Mouse (Mus musculus) intestine, embryonic 16.5 days (tissue): Measurements from ENCODE around the gene Gpr152. TPM values are rescaled to one million over a fixed set of nuclear protein-coding genes. Genes with fewer than 3 reads are reported as not detected.
"Not testable (repeated sequence)": the region's sequence is repeated elsewhere in the genome, so short reads cannot be mapped to it uniquely, and the experiment has no call there.

Experiments used
- ATAC-seq: fragments of 200-750 bp; cut with Nextera tagmentation; 2 replicates; pipeline ENCODE4 v1.8.0; 2017; ENCODE audit warnings: moderate TSS enrichment, moderate library complexity
- H3K27ac ChIP-seq: fragments of 300-500 bp; sonication (generic); 2 replicates; pipeline ENCODE4 v1.5.1; 2014; ENCODE audit warnings: mild to moderate bottlenecking, low read length
- H3K27me3 ChIP-seq: fragments of 300-500 bp; sonication (generic); replicated peaks from 2 replicates; pipeline ENCODE4 v1.6.1; 2014; ENCODE audit warnings: low read length, control low read depth, mixed read lengths; ENCODE audit not compliant: control insufficient read depth, insufficient read depth
- H3K36me3 ChIP-seq: fragments of 300-500 bp; sonication (generic); 2 replicates; pipeline ENCODE4 v1.6.1; 2014; ENCODE audit warnings: low read length, control low read depth; ENCODE audit not compliant: control insufficient read depth, insufficient read depth
- H3K4me1 ChIP-seq: fragments of 300-500 bp; sonication (generic); 2 replicates; pipeline ENCODE4 v1.6.1; 2014; ENCODE audit warnings: low read length, control low read depth, mixed read lengths; ENCODE audit not compliant: control insufficient read depth, insufficient read depth
- H3K4me2 ChIP-seq: fragments of 300-500 bp; sonication (generic); 2 replicates; pipeline ENCODE4 v1.6.1; 2014; ENCODE audit warnings: low read depth, low read length, control low read depth
- H3K4me3 ChIP-seq: fragments of 300-500 bp; sonication (generic); 2 replicates; pipeline ENCODE4 v1.5.1; 2014; ENCODE audit warnings: mild to moderate bottlenecking, low read length
- H3K9ac ChIP-seq: fragments of 300-500 bp; sonication (generic); 2 replicates; pipeline ENCODE4 v1.6.1; 2014; ENCODE audit warnings: low read depth, low read length
- H3K9me3 ChIP-seq: fragments of 300-500 bp; sonication (generic); 2 replicates; pipeline ENCODE4 v1.6.1; 2016; ENCODE audit warnings: low read length, control low read depth; ENCODE audit not compliant: control insufficient read depth
- WGBS: fragments of 180-500 bp; shearing (Covaris S2); extraction: QIAGEN DNeasy Blood & Tissue Kit; methylation state at CpG from one replicate; pipeline ENCODE4 v1.1.7; 2014; 5-methylcytosine and 5-hydroxymethylcytosine counted together
- polyA plus RNA-seq: library from polyadenylated mRNA; unstranded; fragments of >200 nt; fragmentation: Nextera tagmentation; extraction: Ambion mirVana; gene quantifications from 2 replicates; pipeline ENCODE4 v1.2.1, GENCODE M21; 2015

Gene Gpr152
- polyA plus RNA-seq, 1 experiment from 2014 or later, result 0.04 TPM

GRCm38 (mm10) chr19:4115816-4116215, 23.8 kb upstream of the Gpr152 start:
- Histone ChIP-seq H3K4me1 (peaks cover 29% of the 10 kb centered on the region), H3K4me2 (no peak overlapping the region), H3K27ac (no peak overlapping the region), H3K9ac (no peak overlapping the region), H3K36me3 (peaks cover 21% of the 10 kb centered on the region), H3K9me3 (no peaks in the 10 kb centered on the region), H3K4me3 (no peak overlapping the region), H3K27me3 (no peaks in the 10 kb centered on the region)
- no peak for ATAC-seq
- WGBS, result 87% methylated on average over 11 of the region's 11 CpGs

DNA sequence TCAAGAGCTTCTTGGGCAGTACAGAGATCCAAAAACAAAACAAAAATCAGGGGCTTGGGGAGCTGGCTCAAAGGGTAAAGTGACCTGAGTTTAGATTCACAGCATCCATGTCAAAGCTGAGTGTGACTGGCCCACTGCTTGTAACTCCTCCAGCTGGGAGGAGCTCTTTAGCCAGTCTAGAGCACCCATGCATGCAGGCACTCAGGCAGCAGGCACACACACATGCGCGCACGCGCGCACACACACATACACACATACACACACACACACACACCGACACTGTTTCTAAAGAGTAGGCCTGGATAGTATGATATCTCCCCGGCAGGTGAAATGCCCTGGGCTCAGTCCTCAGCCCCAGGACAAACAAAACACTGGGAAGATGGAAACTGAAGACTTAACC, 22.6 kb upstream of the Gpr152 start:
- WGBS, result 95% methylated on average over 7 of the region's 7 CpGs
- peaks cover 21% of the 10 kb centered on the region for H3K36me3 ChIP-seq
- no peak overlapping the region for H3K4me3 ChIP-seq
- no peaks in the 10 kb centered on the region for H3K27me3 ChIP-seq
- no peak for ATAC-seq
- H3K9ac ChIP-seq, result no peak overlapping the region
- no peak overlapping the region for H3K4me2 ChIP-seq
- peaks cover 32% of the 10 kb centered on the region for H3K4me1 ChIP-seq
- H3K27ac ChIP-seq, result no peak overlapping the region
- no peaks in the 10 kb centered on the region for H3K9me3 ChIP-seq

DNA sequence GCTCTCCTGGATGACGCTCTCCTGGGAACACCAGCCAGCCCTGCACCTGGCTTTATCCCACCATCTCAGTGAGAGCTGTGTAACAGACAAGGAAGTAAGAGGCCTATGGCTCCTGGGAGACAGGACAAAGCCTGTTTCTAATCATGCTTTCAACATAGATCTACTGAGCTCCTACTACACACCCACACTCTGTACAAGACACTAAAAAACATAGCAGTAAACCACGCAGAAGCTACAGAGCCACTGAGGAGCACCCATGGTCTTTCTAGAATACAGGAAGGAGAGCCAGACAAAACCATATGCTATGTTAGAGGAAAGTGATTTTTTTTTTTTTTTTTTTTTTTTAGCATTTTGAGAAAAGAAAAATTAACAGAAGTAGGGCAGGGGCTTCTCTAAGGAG, 21.2 kb upstream of the Gpr152 start:
- H3K4me2 ChIP-seq, result no peak overlapping the region
- H3K9ac ChIP-seq, result no peak overlapping the region
- ATAC-seq, result no peak
- H3K27ac ChIP-seq, result no peak overlapping the region
- peaks cover 25% of the 10 kb centered on the region for H3K4me1 ChIP-seq
- H3K36me3 ChIP-seq, result peaks cover 21% of the 10 kb centered on the region
- no peaks in the 10 kb centered on the region for H3K9me3 ChIP-seq
- no peaks in the 10 kb centered on the region for H3K27me3 ChIP-seq
- no peak overlapping the region for H3K4me3 ChIP-seq
- WGBS, result 93% methylated on average over 2 of the region's 2 CpGs

GRCm38 (mm10) chr19:4119716-4120487, 19.7 kb upstream of the Gpr152 start:
- H3K4me3 ChIP-seq, result no peak overlapping the region
- no peak for ATAC-seq
- WGBS, result 80% methylated on average over 6 of the region's 6 CpGs
- H3K27me3 ChIP-seq, result no peaks in the 10 kb centered on the region
- H3K27ac ChIP-seq, result no peak overlapping the region
- H3K36me3 ChIP-seq, result peaks cover 17% of the 10 kb centered on the region
- H3K9me3 ChIP-seq, result no peaks in the 10 kb centered on the region
- H3K4me1 ChIP-seq, result peaks cover 13% of the 10 kb centered on the region
- no peak overlapping the region for H3K9ac ChIP-seq
- no peak overlapping the region for H3K4me2 ChIP-seq

GRCm38 (mm10) chr19:4120496-4120895, 19.1 kb upstream of the Gpr152 start:
- H3K36me3 ChIP-seq, result peaks cover 12% of the 10 kb centered on the region
- H3K27me3 ChIP-seq, result no peaks in the 10 kb centered on the region
- peak overlapping the region; percentile 55 for H3K4me3 ChIP-seq
- ATAC-seq, result no peak
- H3K9me3 ChIP-seq, result no peaks in the 10 kb centered on the region
- H3K4me2 ChIP-seq, result peak overlapping the region; percentile 60
- no peak overlapping the region for H3K27ac ChIP-seq
- peaks cover 13% of the 10 kb centered on the region for H3K4me1 ChIP-seq
- WGBS, result 91% methylated on average over 2 of the region's 2 CpGs
- no peak overlapping the region for H3K9ac ChIP-seq

- Histone ChIP-seq H3K27ac (peak overlapping the region; percentile 76), H3K36me3 (0 out of 2 replicates have a peak, but pooled peaks cover 7% of the 10 kb centered on the region), H3K9ac (peak overlapping the region; percentile 67), H3K9me3 (no peaks in the 10 kb centered on the region), H3K27me3 (no peaks in the 10 kb centered on the region), H3K4me3 (peak overlapping the region; percentile 55), H3K4me2 (peak overlapping the region; percentile 60), H3K4me1 (peaks cover 13% of the 10 kb centered on the region)
- WGBS, result 2% methylated on average over 38 of the region's 38 CpGs
- ATAC-seq, result peak; percentile 75
These were observed 18.3 kb upstream of the Gpr152 start for GRCm38 (mm10) chr19:4121097-4121805.

GRCm38 (mm10) chr19:4121896-4122295, 17.7 kb upstream of the Gpr152 start:
- H3K27ac ChIP-seq, H3K9ac ChIP-seq: not testable (repeated sequence)
- 56% methylated on average over 6 of the region's 6 CpGs for WGBS

DNA sequence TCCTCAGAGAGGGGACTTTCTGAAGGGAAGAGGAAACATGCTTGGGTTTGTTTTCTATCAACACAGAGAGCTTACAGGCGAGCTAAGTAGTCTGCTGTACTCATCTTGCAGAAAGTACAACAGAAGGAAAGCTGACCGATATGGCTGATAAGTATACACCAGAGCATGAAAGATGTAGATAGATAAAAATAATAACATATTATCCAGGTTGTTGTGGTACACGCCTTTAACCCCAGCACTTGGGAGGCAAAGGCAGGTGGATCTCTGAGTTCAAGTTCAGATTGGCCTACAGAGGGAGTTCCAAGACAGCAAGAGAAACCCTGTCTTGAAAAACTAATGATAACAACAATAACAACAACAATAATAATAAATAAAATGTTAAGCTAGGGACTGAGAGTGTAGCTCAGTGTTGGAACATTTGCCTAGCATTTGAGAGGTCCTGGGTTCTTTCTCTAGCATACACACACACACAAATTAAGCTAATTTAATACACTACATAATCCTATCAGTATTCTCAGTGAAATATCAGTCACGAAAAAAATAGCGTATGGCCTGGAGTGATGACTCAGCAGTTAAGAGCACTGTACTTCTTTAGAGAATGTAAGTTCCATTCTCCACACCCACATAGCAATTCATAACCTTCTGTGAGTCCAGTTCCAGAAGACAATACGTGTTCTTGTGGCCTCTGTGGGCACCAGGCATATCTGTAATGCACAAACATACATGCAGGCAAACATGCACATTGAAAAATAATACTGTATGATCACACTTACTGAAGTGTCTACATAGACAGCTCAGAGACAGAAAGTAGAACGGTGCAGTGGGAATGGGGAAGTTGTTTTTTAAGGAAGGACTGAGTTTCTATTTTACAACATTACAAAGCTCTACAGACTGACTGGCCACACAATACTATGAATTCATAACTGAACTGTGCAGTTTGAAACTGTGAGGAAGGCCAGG, 16.9 kb upstream of the Gpr152 start:
- Histone ChIP-seq H3K27ac (no peak overlapping the region), H3K4me1 (peaks cover 21% of the 10 kb centered on the region), H3K36me3 (0 out of 2 replicates have a peak, but pooled peaks cover 2% of the 10 kb centered on the region), H3K4me3 (no peak overlapping the region), H3K9me3 (no peaks in the 10 kb centered on the region), H3K27me3 (no peaks in the 10 kb centered on the region), H3K9ac (no peak overlapping the region), H3K4me2 (no peak overlapping the region)
- WGBS, result 83% methylated on average over 7 of the region's 7 CpGs
- no peak for ATAC-seq

More at GRCm38 (mm10) chr19:4121896-4122295, 17.7 kb upstream of the Gpr152 start:
- H3K27me3 ChIP-seq, ATAC-seq, H3K4me3 ChIP-seq, H3K36me3 ChIP-seq, H3K4me2 ChIP-seq, H3K9me3 ChIP-seq: not testable (repeated sequence)
- H3K4me1 ChIP-seq, result peaks cover 19% of the 10 kb centered on the region

DNA sequence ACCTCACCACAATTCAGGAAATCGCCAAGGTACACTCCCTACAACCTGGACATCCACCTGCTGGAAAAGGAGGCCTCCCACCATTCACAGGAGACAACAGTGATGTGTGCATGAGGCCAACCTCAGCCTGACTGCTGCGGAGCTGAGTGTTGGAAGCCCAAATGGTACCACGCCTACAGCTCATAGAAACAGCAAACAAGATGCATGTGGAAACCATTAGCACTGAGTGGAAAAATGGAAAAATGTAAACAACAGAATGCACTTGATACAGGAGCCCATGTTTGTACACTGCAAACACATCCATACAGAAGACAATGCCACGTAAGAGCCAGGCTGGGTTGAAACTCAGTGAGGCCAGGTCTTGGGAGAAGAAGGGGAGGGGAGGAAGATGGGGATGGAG, 15.2 kb upstream of the Gpr152 start:
- ATAC-seq, result no peak
- Histone ChIP-seq H3K9me3 (no peaks in the 10 kb centered on the region), H3K36me3 (0 out of 2 replicates have a peak, but pooled peaks cover 2% of the 10 kb centered on the region), H3K4me1 (peaks cover 21% of the 10 kb centered on the region), H3K4me2 (no peak overlapping the region), H3K9ac (no peak overlapping the region), H3K27me3 (no peaks in the 10 kb centered on the region), H3K27ac (peak overlapping the region; percentile 6; the same call in 1 of the 2 replicates), H3K4me3 (no peak overlapping the region)
- WGBS, result 75% methylated on average over 4 of the region's 4 CpGs
